Mouse (Mus musculus) gastrocnemius, adult 2 months (tissue): Measurements from ENCODE around the gene Cdyl2. TPM values are rescaled to one million over a fixed set of nuclear protein-coding genes. Genes with fewer than 3 reads are reported as not detected.
A peak's percentile ranks its signal among the peaks of the same experiment; 100 is the strongest.

Experiments
- DNase-seq: peaks from one replicate; pipeline ENCODE4 v3.0.0; 2022
- H3K27ac ChIP-seq: fragments of 200-600 bp; 2 replicates; pipeline ENCODE4 v1.8.1; 2022; ENCODE audit warnings: mild to moderate bottlenecking
- H3K4me3 ChIP-seq: fragments of 200-600 bp; 2 replicates; pipeline ENCODE4 v1.8.1; 2022; ENCODE audit warnings: mild to moderate bottlenecking, moderate library complexity
- CTCF ChIP-seq: fragments of 200-600 bp; IDR thresholded peaks from 2 replicates; pipeline ENCODE4 v1.8.1; 2022; ENCODE audit warnings: antibody characterized with exemption, mild to moderate bottlenecking, moderate library complexity
- intact Hi-C: fragments of 180-260 bp; cut with DNase I; formaldehyde crosslinking; loops from one replicate; pipeline ENCODE4 v1.15.1; 2025
- total RNA-seq, 2 experiments: library from RNA; stranded (reverse); gene quantifications; 2 replicates each; pipeline ENCODE4 v1.2.3; 2021

The Cdyl2 gene
- total RNA-seq, 2 experiments from 2014 or later = 2.8 to 3.3 TPM

DNA sequence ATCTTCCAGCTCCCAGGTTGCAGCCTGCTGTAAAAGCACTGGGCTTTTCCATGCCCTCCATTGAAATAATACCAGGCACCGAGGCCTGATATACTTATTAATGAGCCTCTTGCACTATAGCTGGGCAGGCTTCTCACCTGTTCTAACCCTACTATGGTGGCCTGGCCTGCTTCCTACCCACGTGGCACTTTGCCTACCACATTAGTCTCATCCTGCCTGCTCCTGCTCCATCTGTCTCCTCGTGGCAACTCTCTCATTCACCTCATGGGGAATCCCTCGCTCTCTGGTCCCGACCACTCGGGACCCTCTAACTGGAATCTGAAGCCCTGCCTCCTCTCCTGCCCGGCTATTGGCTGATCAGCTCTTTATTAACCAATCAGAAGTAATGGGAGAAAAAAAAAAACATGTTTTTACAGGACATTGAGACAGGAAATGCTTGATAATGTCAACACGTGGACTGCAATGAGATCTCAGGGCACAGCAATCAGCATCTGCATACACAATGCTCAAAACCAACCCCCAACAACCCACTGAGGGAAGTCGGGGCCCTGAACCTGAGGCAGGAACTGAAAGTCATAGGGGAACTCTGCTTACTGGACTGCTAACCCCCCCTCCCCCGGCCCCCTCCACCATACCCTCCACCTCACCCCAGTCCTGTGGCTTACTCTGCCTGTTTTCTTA is 99.2 kb downstream of the Cdyl2 start:
- intact Hi-C loops = no loop called here
- no peak for TF ChIP-seq CTCF
- no peak overlapping the region for H3K27ac ChIP-seq
- DNase-seq = no peak
- H3K4me3 ChIP-seq = no peak overlapping the region

DNA sequence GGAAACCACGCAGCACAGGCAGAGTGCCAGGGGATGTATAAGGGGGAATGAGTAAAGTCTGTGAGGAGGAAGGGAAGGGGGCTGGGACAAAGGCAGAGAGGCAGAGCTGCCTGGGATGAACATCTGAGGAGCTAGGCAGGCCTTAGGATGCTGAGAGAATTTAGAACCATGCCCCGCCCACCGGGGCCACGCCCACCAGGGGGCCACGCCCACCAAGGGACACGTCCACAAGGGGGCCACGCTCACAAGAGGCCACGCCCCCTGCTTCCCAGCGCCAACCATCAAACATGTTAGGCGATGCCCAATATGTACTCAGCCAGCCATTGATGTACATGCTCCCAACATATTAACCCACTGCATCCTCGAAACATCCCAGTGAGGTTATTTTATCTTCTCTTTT is 102.7 kb downstream of the Cdyl2 start:
- no peak for TF ChIP-seq CTCF

DNA sequence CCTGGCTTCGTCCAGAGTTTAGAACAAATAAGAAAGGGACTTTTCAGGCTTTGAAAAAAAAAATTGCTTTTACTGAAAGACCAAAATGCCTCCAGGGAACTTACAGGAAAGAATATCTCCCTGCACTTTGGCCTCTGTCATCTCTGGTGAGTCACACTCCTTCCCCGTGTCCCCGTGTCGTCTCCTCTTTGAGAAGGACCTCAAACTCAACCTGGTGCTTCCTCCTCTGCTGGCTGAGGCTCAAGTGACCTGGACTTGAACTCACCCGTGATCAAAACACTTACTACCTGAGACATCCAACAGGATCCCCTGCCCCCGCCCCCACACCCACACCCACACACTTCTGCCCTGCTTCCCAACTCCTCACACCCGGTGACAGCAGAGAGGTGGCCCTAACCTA is 103.8 kb downstream of the Cdyl2 start:
- intact Hi-C loops = no loop called here
- no peak for TF ChIP-seq CTCF
- Histone ChIP-seq H3K4me3 (no peak overlapping the region), H3K27ac (no peak overlapping the region)
- DNase-seq = no peak

More for the DNA sequence above, 102.7 kb downstream of the Cdyl2 start:
- Histone ChIP-seq H3K27ac (no peak overlapping the region), H3K4me3 (no peak overlapping the region)
- intact Hi-C loops = no loop called here
- no peak for DNase-seq

DNA sequence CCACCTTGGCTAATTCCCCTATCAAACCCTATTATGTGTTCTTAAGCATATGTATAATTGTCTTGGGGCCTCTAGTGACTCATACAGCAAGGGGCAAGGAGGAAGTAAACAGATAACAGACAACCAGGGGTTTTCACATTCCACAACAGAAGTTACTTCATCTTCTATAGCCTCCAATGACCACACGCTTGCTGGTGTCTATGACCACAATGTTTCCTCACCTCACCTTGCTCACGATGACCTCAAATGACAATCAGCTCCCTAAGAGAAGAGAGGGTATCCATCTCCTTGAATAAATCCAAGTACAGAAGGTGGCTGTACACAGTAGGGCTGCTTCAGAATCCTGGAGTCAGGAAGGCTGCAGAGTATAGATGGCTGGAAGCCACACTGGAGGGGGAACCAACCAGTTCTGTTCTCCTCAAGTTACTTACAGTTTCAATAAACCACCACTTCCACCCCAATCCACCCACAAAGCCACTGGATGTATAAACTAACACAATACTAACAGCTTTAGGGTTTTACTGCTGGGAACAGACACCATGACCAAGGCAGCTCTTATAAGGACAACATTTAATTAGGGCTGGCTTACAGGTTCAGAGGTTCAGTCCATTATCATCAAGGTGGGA is 104.8 kb downstream of the Cdyl2 start:
- TF ChIP-seq CTCF = no peak
- Histone ChIP-seq H3K4me3 (no peak overlapping the region), H3K27ac (no peak overlapping the region)
- intact Hi-C loops = no loop called here
- no peak for DNase-seq

DNA sequence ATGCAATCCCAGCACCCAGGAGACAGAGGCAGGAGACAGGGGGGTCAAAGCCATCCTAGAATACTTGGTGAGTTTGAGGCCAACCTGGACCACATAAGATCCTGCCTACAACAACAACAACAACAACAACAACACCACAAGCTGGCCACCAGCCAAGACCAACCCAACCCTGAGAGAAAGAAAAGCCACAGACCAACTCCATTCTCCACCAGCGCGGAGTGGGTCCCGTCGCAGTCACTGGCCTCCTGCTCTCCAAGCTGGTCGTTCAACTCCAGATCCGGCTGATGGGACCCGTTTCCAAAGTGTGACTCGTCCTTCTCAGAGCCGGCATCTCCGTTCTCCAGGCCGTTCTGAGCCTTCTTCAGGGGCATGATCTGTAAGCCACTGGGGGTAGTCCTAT is 109.2 kb downstream of the Cdyl2 start:
- no peak for TF ChIP-seq CTCF
- H3K4me3 ChIP-seq = no peak overlapping the region
- intact Hi-C loops = no loop called here
- H3K27ac ChIP-seq = no peak overlapping the region
- no peak for DNase-seq

DNA sequence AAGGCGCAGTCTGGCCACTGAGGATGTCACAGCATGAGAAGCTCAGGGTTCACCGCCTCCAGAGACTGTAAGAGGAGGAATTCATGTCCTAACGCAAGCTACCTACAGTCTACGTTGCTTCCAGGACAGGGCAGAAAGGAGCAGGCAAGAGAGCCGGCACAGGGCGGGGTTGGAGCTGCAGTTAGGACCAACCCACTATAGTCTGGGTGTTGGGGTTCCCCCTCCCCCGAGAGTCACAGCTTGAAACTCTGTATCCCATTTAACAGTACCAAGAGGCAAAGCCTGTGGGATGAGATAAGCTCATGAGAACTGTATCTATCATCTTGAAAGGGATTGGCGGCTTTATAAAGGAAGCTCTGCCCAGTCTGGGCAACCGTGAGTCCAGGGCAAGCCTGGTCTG is 110.5 kb downstream of the Cdyl2 start:
- no peak for TF ChIP-seq CTCF
- Histone ChIP-seq H3K4me3 (no peak overlapping the region), H3K27ac (no peak overlapping the region)
- DNase-seq = no peak
- intact Hi-C loops = no loop called here

DNA sequence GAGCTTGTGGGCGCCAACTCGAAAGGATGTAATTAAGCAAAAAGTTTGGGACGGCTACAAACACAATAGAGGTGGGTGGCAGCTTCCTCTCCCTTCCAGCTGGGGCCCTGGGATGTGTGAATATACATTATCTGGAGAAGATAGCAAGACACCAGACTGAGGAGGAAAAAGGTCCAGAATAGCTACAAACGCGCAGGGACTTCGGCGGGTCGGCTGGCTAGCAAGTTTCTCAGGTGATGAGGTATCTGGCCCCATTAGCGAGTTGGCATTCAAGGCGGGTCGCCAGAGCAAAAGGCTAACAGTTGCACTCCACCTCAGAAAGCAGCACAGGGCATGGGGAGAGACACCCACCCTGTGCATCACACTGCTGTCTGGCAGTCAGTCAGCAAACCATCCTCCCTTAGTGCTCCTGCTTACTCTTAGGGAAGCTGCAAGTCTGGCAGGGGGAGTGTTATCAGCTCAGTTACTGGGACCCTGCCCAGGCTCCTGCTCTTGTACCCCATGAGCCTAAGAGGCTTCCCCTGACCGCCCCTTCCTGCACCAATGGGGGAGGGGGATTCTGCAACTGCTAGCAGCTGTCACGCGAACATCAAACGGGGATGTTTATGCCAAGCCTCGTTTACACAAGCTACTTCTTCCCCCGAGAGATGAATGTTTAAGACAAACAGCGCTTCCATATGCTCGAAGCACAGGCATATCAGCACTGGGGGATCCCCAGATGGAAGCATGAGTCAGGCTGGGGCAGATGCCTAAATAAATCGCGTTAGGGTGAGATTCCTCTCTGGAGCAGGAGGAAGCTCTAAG is 111.4 kb downstream of the Cdyl2 start:
- TF ChIP-seq CTCF = no peak
- no peak overlapping the region for H3K27ac ChIP-seq
- no peak overlapping the region for H3K4me3 ChIP-seq
- intact Hi-C loops = no loop called here
- DNase-seq = no peak

DNA sequence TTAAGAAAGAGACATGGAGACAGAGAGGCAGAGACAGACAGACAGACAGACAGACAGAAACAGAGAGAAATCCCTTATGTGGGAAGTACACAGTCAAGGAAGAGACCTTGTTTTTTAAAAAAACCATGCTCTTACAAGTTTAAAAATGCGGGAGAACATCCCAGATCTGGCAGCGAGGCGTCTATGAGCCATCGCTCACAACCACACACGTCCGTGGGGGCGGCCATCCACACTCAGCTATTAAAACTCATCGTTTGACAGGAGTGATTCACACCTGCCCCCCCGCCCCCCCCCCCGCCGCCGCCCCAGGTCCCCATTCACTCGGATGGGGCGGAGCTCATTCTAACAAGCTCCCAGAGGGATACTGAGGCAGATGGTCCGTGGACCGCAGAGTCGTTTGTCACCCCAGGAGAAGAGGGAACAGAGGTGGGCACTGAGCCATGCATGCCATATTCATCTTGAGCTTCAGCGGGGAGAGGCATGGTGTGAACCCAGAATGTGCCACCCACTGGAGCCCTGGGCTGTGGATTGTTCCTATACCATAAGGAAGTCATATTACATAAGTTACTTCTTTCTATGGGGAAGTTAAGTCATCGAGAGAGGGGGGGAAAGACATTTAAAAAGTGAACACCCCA is 113.0 kb downstream of the Cdyl2 start:
- TF ChIP-seq CTCF = no peak
- no peak overlapping the region for H3K4me3 ChIP-seq
- DNase-seq = no peak
- intact Hi-C loops = no loop called here
- H3K27ac ChIP-seq = no peak overlapping the region

DNA sequence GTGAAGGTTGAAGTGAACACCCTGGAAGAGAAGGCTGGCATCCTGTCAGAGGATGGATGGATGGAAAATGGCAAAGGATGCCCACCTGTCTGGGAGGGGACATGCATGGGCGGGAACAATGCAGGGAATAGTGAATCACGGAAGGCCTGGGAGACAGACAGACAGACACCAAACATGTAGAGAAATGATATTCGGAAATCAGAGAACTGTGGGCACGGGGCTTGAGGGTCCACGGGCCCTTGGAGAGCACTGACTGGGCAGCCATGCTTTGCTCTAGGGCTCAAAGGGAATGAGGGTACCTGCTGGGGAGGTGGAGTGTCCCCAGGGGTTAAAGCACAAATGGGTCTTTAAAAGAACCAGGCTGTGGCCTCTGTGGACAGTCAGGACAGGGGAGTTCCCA is 113.6 kb downstream of the Cdyl2 start:
- intact Hi-C loops = no loop called here
- TF ChIP-seq CTCF = no peak
- Histone ChIP-seq H3K4me3 (no peak overlapping the region), H3K27ac (no peak overlapping the region)
- no peak for DNase-seq

DNA sequence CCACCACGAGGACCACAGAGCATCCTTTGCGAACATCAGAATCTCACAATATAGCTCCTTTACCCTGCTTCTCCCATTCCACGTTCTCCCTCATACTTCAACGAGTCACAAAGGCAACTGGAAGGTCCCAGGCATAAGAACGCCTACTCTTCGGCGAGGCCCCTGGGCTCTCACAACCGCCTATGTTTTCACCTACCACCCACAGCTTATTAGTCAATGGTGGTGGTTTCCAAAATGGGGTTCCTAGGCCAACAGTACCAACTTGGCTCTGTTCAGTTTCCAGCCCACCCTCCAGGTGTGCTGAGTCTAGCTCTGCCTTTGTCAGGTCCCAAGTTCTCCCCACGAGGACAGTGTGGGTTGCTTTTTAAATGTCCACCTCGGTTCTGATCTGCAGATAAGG is 114.0 kb downstream of the Cdyl2 start:
- H3K4me3 ChIP-seq = no peak overlapping the region
- intact Hi-C loops = no loop called here
- no peak for DNase-seq
- no peak for TF ChIP-seq CTCF
- no peak overlapping the region for H3K27ac ChIP-seq

DNA sequence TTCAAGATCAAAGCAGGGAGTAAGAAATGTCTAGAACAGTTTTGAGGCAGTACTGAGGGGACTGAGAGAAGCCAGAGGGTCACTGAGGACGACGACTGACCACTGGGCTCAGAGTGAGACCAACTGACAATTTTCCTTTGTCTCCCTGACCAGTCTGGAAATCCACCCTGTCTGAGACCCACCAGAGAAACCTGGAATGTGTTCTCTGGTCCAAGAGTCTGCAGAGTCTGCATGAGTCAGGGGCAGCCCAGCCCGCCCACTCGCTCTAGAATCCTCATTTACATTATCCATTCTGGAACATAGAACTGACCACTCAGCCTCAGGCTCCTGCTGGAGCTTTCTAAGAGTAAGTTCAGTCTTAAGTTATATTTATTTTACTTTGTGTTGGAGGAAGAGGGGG is 114.9 kb downstream of the Cdyl2 start:
- TF ChIP-seq CTCF = no peak

DNA sequence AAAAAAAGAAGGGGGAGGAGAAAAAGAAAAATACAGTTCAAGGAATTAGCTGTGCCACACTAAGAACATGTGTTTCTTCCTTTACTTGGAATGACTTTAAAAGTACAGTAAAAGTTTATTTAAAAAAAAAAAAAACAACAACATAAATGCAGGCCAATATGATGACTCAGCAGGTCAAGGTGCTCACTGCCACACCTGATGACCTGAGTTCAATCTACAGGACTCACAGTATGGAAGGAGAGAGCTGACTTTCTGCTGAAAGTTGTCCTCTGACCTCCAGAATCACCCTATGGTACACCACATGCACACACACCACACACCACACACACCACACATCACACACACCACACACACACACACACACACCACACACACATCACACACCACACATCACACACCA is 116.4 kb downstream of the Cdyl2 start:
- no peak for TF ChIP-seq CTCF
- no peak for DNase-seq
- no peak overlapping the region for H3K4me3 ChIP-seq
- H3K27ac ChIP-seq = no peak overlapping the region
- intact Hi-C loops = no loop called here

More for the DNA sequence above, 114.9 kb downstream of the Cdyl2 start:
- Histone ChIP-seq H3K4me3 (no peak overlapping the region), H3K27ac (no peak overlapping the region)
- no peak for DNase-seq
- intact Hi-C loops = no loop called here

DNA sequence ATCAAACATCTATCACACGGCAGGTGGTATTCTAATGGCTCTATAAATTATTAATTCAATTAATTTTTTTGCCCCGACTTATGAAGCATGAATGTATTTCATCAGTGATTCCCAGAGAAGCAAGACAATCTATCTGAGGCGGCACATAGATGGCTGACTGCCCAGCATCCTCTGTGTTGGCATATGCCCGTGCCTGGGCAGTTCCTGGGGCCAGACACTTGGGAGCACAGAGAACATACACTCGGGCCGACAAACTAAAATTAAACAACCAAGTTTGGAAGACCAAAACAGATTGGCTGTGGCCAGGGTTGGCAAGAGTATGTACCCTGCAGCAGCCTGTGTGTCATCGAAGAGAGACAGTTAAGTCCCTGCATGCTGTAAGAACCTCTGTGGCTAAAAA is 117.9 kb downstream of the Cdyl2 start:
- intact Hi-C loops = no loop called here
- H3K27ac ChIP-seq = no peak overlapping the region
- DNase-seq = peak; percentile 61
- H3K4me3 ChIP-seq = no peak overlapping the region
- TF ChIP-seq CTCF = no peak
